Mouse (Mus musculus): ENCODE results near the gene Nkrf. TPM values are rescaled to one million over a fixed set of nuclear protein-coding genes. Genes with fewer than 3 reads are reported as not detected.

Nkrf gene
- 13.7 and 15.4 TPM in 2 replicates for polyA plus RNA-seq (2012; rRNA removed)

GRCm38 (mm10) chrX:36902321-36903114, at the start of gene Nkrf:
Gene Nkrf (minus strand): TSS chrX:36902899.

GRCm38 (mm10) chrX:36873765-36874164, 28.9 kb downstream of the Nkrf start, which contains the start of the genes Ube2a and C330007P06Rik:
Gene Ube2a (plus strand): TSS chrX:36873900.
Gene C330007P06Rik (minus strand): TSS chrX:36874111.

Other genes starting within 250 kb of the Nkrf start
- 0.75 TPM in 2 replicates for gene Slc25a43, start 159.2 kb downstream of the Nkrf start, polyA plus RNA-seq (2012; rRNA removed)
- 404 and 426 TPM in 2 replicates for gene Slc25a5, start 107.2 kb downstream of the Nkrf start, polyA plus RNA-seq (2012; rRNA removed)
- gene Ube2a, start 29.0 kb downstream of the Nkrf start, polyA plus RNA-seq (2012; rRNA removed), result 49.0 and 51.1 TPM in 2 replicates
- 13.3 and 15.5 TPM in 2 replicates for gene C330007P06Rik, start 28.8 kb downstream of the Nkrf start, polyA plus RNA-seq (2012; rRNA removed)
- gene Sept6, start 88.9 kb upstream of the Nkrf start, polyA plus RNA-seq (2012; rRNA removed), result 68.3 and 72.1 TPM in 2 replicates
- not detected in 2 replicates for gene Sowahd, start 145.9 kb upstream of the Nkrf start, polyA plus RNA-seq (2012; rRNA removed)
- 667 and 729 TPM in 2 replicates for gene Rpl39, start 182.5 kb upstream of the Nkrf start, polyA plus RNA-seq (2012; rRNA removed)
- 41.3 and 44.8 TPM in 2 replicates for gene Upf3b, start 207.4 kb upstream of the Nkrf start, polyA plus RNA-seq (2012; rRNA removed)
- gene Nkap, start 223.9 kb upstream of the Nkrf start, polyA plus RNA-seq (2012; rRNA removed), result 8.5 and 8.7 TPM in 2 replicates

All from central nervous system, embryonic 18 days (tissue).